10 mouse cellular contexts compared by ENCODE assay signal in genomic region chr4:133669652-133670210, GRCm38 (mm10). TPM values are rescaled to one million over a fixed set of nuclear protein-coding genes. Genes with fewer than 3 reads are reported as not detected.
A peak's percentile ranks its signal among the peaks of the same experiment; 100 is the strongest.
DNase-seq lines count a peak whose midpoint lies in the region; ATAC-seq and TF ChIP-seq lines count a peak whose summit lies in the region.
"Had no signal": no experiment of that assay in that cellular context is flagged by ENCODE, and none has a peak within 500 bp of the region (broad histone marks: within the 10 kb centered on the region; RNA-seq: fewer than 3 reads in every experiment).

No protein-coding gene starts in this region.

- peaks cover 21% of the 10 kb centered on the region for H3K36me3 ChIP-seq in intestine, postnatal 0 days (ENCODE audit: control insufficient read depth, insufficient read depth)
- H3K36me3 ChIP-seq in intestine, embryonic 16.5 days (ENCODE audit: control insufficient read depth, insufficient read depth, low read length), result peaks cover 7% of the 10 kb centered on the region; the same call in 1 of the 2 replicates
- peaks cover 54% of the 10 kb centered on the region for H3K36me3 ChIP-seq in E14TG2a.4 (ENCODE audit: insufficient read depth, low read length)
- no peaks in the 10 kb centered on the region for H3K36me3 ChIP-seq in thymus, adult 2 months (ENCODE audit: control insufficient read depth, insufficient read depth, low read length)

- no peaks in the 10 kb centered on the region for H3K27me3 ChIP-seq in intestine, postnatal 0 days (replicated peaks; ENCODE audit: control insufficient read depth, insufficient read depth, low read length)
- H3K27me3 ChIP-seq in intestine, embryonic 16.5 days (replicated peaks; ENCODE audit: control insufficient read depth, insufficient read depth, low read length), result no peaks in the 10 kb centered on the region
- H3K27me3 ChIP-seq in E14TG2a.4 (ENCODE audit: insufficient read depth, low read length), result no peaks in the 10 kb centered on the region
- H3K27me3 ChIP-seq in thymus, adult 2 months (ENCODE audit: control insufficient read depth, insufficient read depth, low read length), result no peaks in the 10 kb centered on the region

- no peak overlapping the region for H3K27ac ChIP-seq in intestine, postnatal 0 days (ENCODE audit: low read depth, low read length)
- no peak overlapping the region for H3K27ac ChIP-seq in intestine, embryonic 16.5 days (ENCODE audit: low read length)
- no peak overlapping the region for H3K27ac ChIP-seq in thymus, adult 2 months (ENCODE audit: control insufficient read depth, insufficient read depth, low read length)

- peak; percentile 49 for DNase-seq in NIH3T3 (ENCODE audit: low read depth)
- peak; percentile 44 to 62 for DNase-seq in kidney, postnatal 36 days
- DNase-seq in gastrocnemius, postnatal 10 days, result no peak
- DNase-seq in thymus, adult 2 months, result no peak
- DNase-seq: cerebellum, adult 11 months; right cerebral cortex, postnatal 14 days; thymus, postnatal 4 days had no signal

- no peak for TF ChIP-seq POLR2A in thymus, adult 2 months (IDR thresholded peaks at IDR 0.05; ENCODE audit: control insufficient read depth, extremely low read depth, insufficient read depth, low read length, poor library complexity)

- ATAC-seq in intestine, postnatal 0 days, result no peak
- ATAC-seq in intestine, embryonic 16.5 days, result no peak

- 61% methylated on average over 6 of the region's 6 CpGs for WGBS in intestine, postnatal 0 days
- WGBS in intestine, embryonic 16.5 days, result 54% methylated on average over 6 of the region's 6 CpGs
- WGBS in thymus, adult 2 months, result 73% methylated on average over 6 of the region's 6 CpGs

- H3K4me3 ChIP-seq in intestine, postnatal 0 days (ENCODE audit: low read depth, low read length), result no peak overlapping the region
- H3K4me3 ChIP-seq in intestine, embryonic 16.5 days (ENCODE audit: low read length), result no peak overlapping the region
- peak overlapping the region; percentile 17; the same call in 1 of the 2 replicates for H3K4me3 ChIP-seq in E14TG2a.4 (replicated peaks; ENCODE audit: low read length)
- no peak overlapping the region for H3K4me3 ChIP-seq in thymus, adult 2 months (ENCODE audit: control insufficient read depth, insufficient read depth, low read length)

- peak; percentile 68 for TF ChIP-seq CTCF in intestine, postnatal 0 days (IDR thresholded peaks at IDR 0.05; ENCODE audit: low read depth)
- TF ChIP-seq CTCF in E14TG2a.4 (conservative IDR thresholded peaks at IDR 0.05; ENCODE audit: low read length), result no peak
- no peak for TF ChIP-seq CTCF in thymus, adult 2 months (IDR thresholded peaks at IDR 0.05; ENCODE audit: borderline replicate concordance, control insufficient read depth, extremely low read depth, insufficient read depth, low read length, poor library complexity)

- H3K9ac ChIP-seq in intestine, postnatal 0 days (ENCODE audit: low read depth, low read length), result no peak overlapping the region
- no peak overlapping the region for H3K9ac ChIP-seq in intestine, embryonic 16.5 days (ENCODE audit: low read depth, low read length)

- H3K4me1 ChIP-seq in intestine, postnatal 0 days (replicated peaks; ENCODE audit: control insufficient read depth, insufficient read depth, low read length), result peaks cover 4% of the 10 kb centered on the region; the same call in 1 of the 2 replicates
- H3K4me1 ChIP-seq in intestine, embryonic 16.5 days (ENCODE audit: control insufficient read depth, insufficient read depth, low read length), result peaks cover 31% of the 10 kb centered on the region
- H3K4me1 ChIP-seq in E14TG2a.4 (replicated peaks; ENCODE audit: low read depth, low read length), result peaks cover 84% of the 10 kb centered on the region
- H3K4me1 ChIP-seq in thymus, adult 2 months (replicated peaks; ENCODE audit: control insufficient read depth, insufficient read depth, low read length), result peaks cover 24% of the 10 kb centered on the region

- H3K9me3 ChIP-seq in intestine, postnatal 0 days (ENCODE audit: control insufficient read depth), result no peaks in the 10 kb centered on the region
- no peaks in the 10 kb centered on the region for H3K9me3 ChIP-seq in intestine, embryonic 16.5 days (ENCODE audit: control insufficient read depth, low read length)
- no peaks in the 10 kb centered on the region for H3K9me3 ChIP-seq in E14TG2a.4 (ENCODE audit: low read length)

- no peak overlapping the region for H3K4me2 ChIP-seq in intestine, postnatal 0 days (replicated peaks; ENCODE audit: low read depth)
- H3K4me2 ChIP-seq in intestine, embryonic 16.5 days (ENCODE audit: low read depth, low read length), result no peak overlapping the region

RNA-seq across cellular contexts. Expression of gene Pigv, which starts 2.7 kb away (rescaled TPM):
- 10.7 and 12.5 TPM in 2 replicates for polyA plus RNA-seq in intestine, postnatal 0 days (2015; fragmentation: Nextera tagmentation; extraction: Ambion mirVana)
- 16.6 and 18.5 TPM in 2 replicates for polyA plus RNA-seq in intestine, embryonic 16.5 days (2015; fragmentation: Nextera tagmentation; extraction: Ambion mirVana)
- total RNA-seq in gastrocnemius, postnatal 10 days (2021), result 10 to 100 TPM; 10.2 to 10.6 TPM
- polyA plus RNA-seq in thymus, adult 2 months (2012; rRNA removed), result 24.8 and 24.9 TPM in 2 replicates

RNA-seq across cellular contexts. Expression of gene Zdhhc18, which starts 19.8 kb away (rescaled TPM):
- polyA plus RNA-seq in intestine, postnatal 0 days (2015; fragmentation: Nextera tagmentation; extraction: Ambion mirVana), result 1.8 and 2.3 TPM in 2 replicates
- 1.3 and 1.6 TPM in 2 replicates for polyA plus RNA-seq in intestine, embryonic 16.5 days (2015; fragmentation: Nextera tagmentation; extraction: Ambion mirVana)
- total RNA-seq in gastrocnemius, postnatal 10 days (2021), result 10 to 100 TPM; 21.6 to 27.6 TPM
- 150 and 172 TPM in 2 replicates for polyA plus RNA-seq in thymus, adult 2 months (2012; rRNA removed)

Comparison
In these comparisons a context has a peak if more than half of its experiments do, and no peak if none do; other contexts are left out.
1. DNase-seq: peak in NIH3T3 (single experiment) and kidney, postnatal 36 days (2 of 2); none in gastrocnemius, postnatal 10 days (single experiment) and thymus, adult 2 months (single experiment).
2. RNA of gene Zdhhc18, which starts 19.8 kb away (polyA plus RNA-seq): 150 to 172 TPM in thymus, adult 2 months; 1.8 to 2.3 TPM in intestine, postnatal 0 days and 1.3 to 1.6 TPM in intestine, embryonic 16.5 days; every median in the first group is over 10 times any median in the second.